Mouse (Mus musculus) bone marrow macrophage, adult 2 months (primary cell): ENCODE data around the gene Gpcpd1.

Experiments used
- CTCF ChIP-seq: IDR thresholded peaks from 2 replicates; pipeline ENCODE4 v1.5.1; 2012; ENCODE audit warnings: low read depth, mild to moderate bottlenecking, low read length, moderate library complexity
- POLR2A ChIP-seq: IDR thresholded peaks from 2 replicates; pipeline ENCODE4 v1.6.1; 2012; ENCODE audit warnings: mild to moderate bottlenecking, low read depth, low read length, borderline replicate concordance

DNA sequence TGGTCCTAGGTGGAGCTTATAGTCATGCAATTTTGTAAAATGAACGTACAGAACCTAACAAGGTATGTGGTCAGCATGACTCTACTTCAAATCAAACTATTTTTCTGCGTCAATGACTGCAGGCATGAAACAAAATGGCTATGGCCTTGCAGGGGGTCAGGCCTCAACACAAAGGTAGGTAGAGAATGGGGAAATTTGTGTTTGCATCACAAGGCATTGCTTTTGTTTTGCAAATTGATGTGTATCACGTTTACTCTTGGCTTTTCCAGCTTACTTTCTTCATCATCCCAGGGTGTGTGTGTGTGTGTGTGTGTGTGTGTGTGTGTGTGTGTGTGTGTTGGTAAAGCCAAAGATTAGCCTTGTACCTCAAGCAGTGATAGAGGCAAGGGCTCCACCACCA, 30.2 kb upstream of the Gpcpd1 start:
- no peak for TF ChIP-seq CTCF
- TF ChIP-seq POLR2A = no peak
